Mouse (Mus musculus): Measurements from ENCODE around the gene Zfp386. TPM values are rescaled to one million over a fixed set of nuclear protein-coding genes. Genes with fewer than 3 reads are reported as not detected.

The Zfp386 gene
- polyA plus RNA-seq, 1 experiment from 2014 or later: 69.5 TPM

- Histone ChIP-seq H3K27ac (replicated peaks) (no peak overlapping the region), H3K9ac (replicated peaks) (no peak overlapping the region), H3K4me1 (no peaks in the 10 kb centered on the region), H3K4me2 (replicated peaks) (no peak overlapping the region), H3K4me3 (no peak overlapping the region), H3K9me3 (no peaks in the 10 kb centered on the region), H3K27me3 (no peaks in the 10 kb centered on the region), H3K36me3 (no peaks in the 10 kb centered on the region)
- no peak for ATAC-seq (replicated peaks)
- WGBS: 66% methylated on average over 3 of the region's 3 CpGs
These were observed 48.9 kb downstream of the Zfp386 start for GRCm38 (mm10) chr12:116096361-116096904.

DNA sequence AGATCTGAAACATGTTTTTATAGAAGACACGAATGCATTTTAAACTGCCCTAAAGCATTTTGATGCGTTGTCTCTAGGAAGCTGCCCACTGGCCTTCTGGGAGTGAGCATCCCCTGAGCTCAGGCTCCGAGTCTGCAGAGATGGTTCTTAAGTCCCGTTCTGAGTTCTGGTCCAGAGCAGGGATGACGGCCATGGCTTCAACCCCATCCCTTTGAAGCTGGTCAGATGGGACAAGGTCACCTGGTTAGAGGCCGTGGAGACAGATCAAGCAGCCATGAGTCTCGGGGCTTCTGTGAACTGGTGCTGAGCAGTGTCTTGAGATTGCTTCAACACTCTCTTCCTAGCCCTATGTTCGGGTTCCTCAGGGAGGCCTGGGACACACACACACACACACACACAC, 49.6 kb downstream of the Zfp386 start:
- no peaks in the 10 kb centered on the region for H3K4me1 ChIP-seq
- no peaks in the 10 kb centered on the region for H3K36me3 ChIP-seq
- no peak overlapping the region for H3K9ac ChIP-seq (replicated peaks)
- 92% methylated on average over 8 of the region's 8 CpGs for WGBS
- H3K27ac ChIP-seq (replicated peaks): no peak overlapping the region
- no peak overlapping the region for H3K4me2 ChIP-seq (replicated peaks)
- no peaks in the 10 kb centered on the region for H3K9me3 ChIP-seq
- H3K27me3 ChIP-seq: no peaks in the 10 kb centered on the region
- no peak overlapping the region for H3K4me3 ChIP-seq
- ATAC-seq (replicated peaks): no peak

- H3K27me3 ChIP-seq: no peaks in the 10 kb centered on the region
- H3K9me3 ChIP-seq: no peaks in the 10 kb centered on the region
- 94% methylated on average over 2 of the region's 2 CpGs for WGBS
- H3K27ac ChIP-seq (replicated peaks): no peak overlapping the region
- no peaks in the 10 kb centered on the region for H3K36me3 ChIP-seq
- no peak overlapping the region for H3K4me2 ChIP-seq (replicated peaks)
- ATAC-seq (replicated peaks): no peak
- H3K4me3 ChIP-seq: no peak overlapping the region
- no peaks in the 10 kb centered on the region for H3K4me1 ChIP-seq
- H3K9ac ChIP-seq (replicated peaks): no peak overlapping the region
These were observed 54.4 kb downstream of the Zfp386 start for GRCm38 (mm10) chr12:116101945-116102344.

DNA sequence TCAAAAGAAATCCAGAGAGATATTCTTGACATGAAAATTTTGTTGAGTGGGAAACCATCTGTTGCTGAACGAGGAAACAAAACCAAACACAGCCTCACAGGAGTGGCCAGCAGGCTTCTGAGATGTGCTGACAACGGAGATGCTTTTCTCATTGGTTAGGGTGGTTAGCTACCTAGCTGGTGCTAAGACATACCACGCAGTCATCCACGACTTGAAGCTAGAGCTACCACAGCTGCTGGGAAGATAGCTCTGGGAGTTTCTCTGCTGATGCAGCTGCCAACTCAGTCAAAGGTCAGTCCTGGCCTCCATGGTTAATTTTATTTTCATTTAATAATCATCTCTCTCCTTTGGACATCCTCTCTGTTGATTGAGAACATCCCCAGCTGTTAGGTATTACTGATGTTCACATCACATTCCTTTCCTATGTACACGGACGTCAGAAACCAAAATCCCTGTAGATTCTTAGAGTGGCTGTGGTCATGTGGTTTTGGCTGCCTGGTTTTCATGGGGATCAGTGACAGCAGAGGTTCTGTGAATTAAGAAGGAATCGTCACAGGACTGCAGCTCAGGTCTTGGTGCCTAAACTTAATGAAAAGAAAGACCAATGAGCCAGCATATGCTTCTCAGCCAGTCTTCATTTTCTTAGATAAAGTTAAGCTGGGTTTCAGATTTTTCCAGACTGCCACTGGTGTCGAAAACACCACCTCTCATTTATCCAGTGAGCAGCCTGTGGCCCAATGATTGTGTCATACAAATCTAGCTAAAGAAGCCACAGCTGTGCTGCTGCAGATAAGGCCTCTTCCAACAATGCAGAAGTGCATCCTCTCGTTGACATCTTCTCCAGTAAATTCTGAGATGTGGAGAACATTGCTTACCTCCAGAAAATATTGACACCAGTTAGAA, 62.2 kb downstream of the Zfp386 start:
- 86% methylated on average over 9 of the region's 9 CpGs for WGBS
- Histone ChIP-seq H3K4me3 (no peak overlapping the region), H3K9ac (replicated peaks) (no peak overlapping the region), H3K4me2 (replicated peaks) (no peak overlapping the region), H3K4me1 (no peaks in the 10 kb centered on the region), H3K27ac (replicated peaks) (no peak overlapping the region), H3K36me3 (no peaks in the 10 kb centered on the region), H3K27me3 (no peaks in the 10 kb centered on the region), H3K9me3 (no peaks in the 10 kb centered on the region)
- ATAC-seq (replicated peaks): no peak

- Histone ChIP-seq H3K27ac (replicated peaks) (no peak overlapping the region), H3K36me3 (no peaks in the 10 kb centered on the region), H3K9me3 (no peaks in the 10 kb centered on the region), H3K4me2 (replicated peaks) (no peak overlapping the region), H3K9ac (replicated peaks) (no peak overlapping the region), H3K4me3 (no peak overlapping the region), H3K4me1 (no peaks in the 10 kb centered on the region), H3K27me3 (no peaks in the 10 kb centered on the region)
- ATAC-seq (replicated peaks): no peak
- 83% methylated on average over 7 of the region's 7 CpGs for WGBS
These were observed 63.6 kb downstream of the Zfp386 start for GRCm38 (mm10) chr12:116111007-116111694.

Other genes starting within 250 kb of the Zfp386 start
- 0.43 and 0.60 TPM in 2 replicates for gene Vipr2, start 30.0 kb downstream of the Zfp386 start, polyA plus RNA-seq (2015; fragmentation: Nextera tagmentation; extraction: Ambion mirVana)
- gene Wdr60, start 215.3 kb downstream of the Zfp386 start, polyA plus RNA-seq (2015; fragmentation: Nextera tagmentation; extraction: Ambion mirVana): 18.0 and 21.1 TPM in 2 replicates
- not detected in 2 replicates for gene Gm11027, start 227.7 kb downstream of the Zfp386 start, polyA plus RNA-seq (2015; fragmentation: Nextera tagmentation; extraction: Ambion mirVana)
- 12.6 and 13.0 TPM in 2 replicates for gene Esyt2, start 233.5 kb downstream of the Zfp386 start, polyA plus RNA-seq (2015; fragmentation: Nextera tagmentation; extraction: Ambion mirVana)

Measured in forebrain, embryonic 15.5 days (tissue).